Mouse (Mus musculus) kidney, embryonic 15.5 days (tissue): ENCODE data around the gene Slc6a13. TPM values are rescaled to one million over a fixed set of nuclear protein-coding genes. Genes with fewer than 3 reads are reported as not detected.
"Not testable (repeated sequence)": the region's sequence is repeated elsewhere in the genome, so short reads cannot be mapped to it uniquely, and the experiment has no call there.

Source experiments
- ATAC-seq: fragments of 200-750 bp; cut with Nextera tagmentation; replicated peaks from 2 replicates; pipeline ENCODE4 v1.8.0; 2017; ENCODE audit warnings: moderate TSS enrichment; ENCODE audit not compliant: low FRiP score
- H3K27ac ChIP-seq: fragments of 300-500 bp; sonication (generic); 2 replicates; pipeline ENCODE4 v1.5.1; 2015; ENCODE audit warnings: mild to moderate bottlenecking, inconsistent platforms
- H3K27me3 ChIP-seq: fragments of 300-500 bp; sonication (generic); 2 replicates; pipeline ENCODE4 v1.6.1; 2015; ENCODE audit warnings: inconsistent platforms
- H3K36me3 ChIP-seq: fragments of 300-500 bp; sonication (generic); 2 replicates; pipeline ENCODE4 v1.6.1; 2015; ENCODE audit warnings: inconsistent platforms
- H3K4me1 ChIP-seq: fragments of 300-500 bp; sonication (generic); 2 replicates; pipeline ENCODE4 v1.6.1; 2015; ENCODE audit warnings: inconsistent platforms
- H3K4me2 ChIP-seq: fragments of 300-500 bp; sonication (generic); 2 replicates; pipeline ENCODE4 v1.6.1; 2015; ENCODE audit warnings: moderate library complexity, mild to moderate bottlenecking, inconsistent platforms
- H3K4me3 ChIP-seq: fragments of 300-500 bp; sonication (generic); replicated peaks from 2 replicates; pipeline ENCODE4 v1.5.1; 2015; ENCODE audit warnings: mild to moderate bottlenecking, inconsistent platforms
- H3K9ac ChIP-seq: fragments of 300-500 bp; sonication (generic); 2 replicates; pipeline ENCODE4 v1.6.1; 2015; ENCODE audit warnings: mild to moderate bottlenecking, inconsistent platforms
- H3K9me3 ChIP-seq: fragments of 300-500 bp; sonication (generic); replicated peaks from 2 replicates; pipeline ENCODE4 v1.6.1; 2016; ENCODE audit warnings: inconsistent platforms
- WGBS: fragments of 180-500 bp; shearing (Covaris S2); methylation state at CpG from one replicate; pipeline ENCODE4 v1.1.7; 2015; ENCODE audit warnings: mixed read lengths; 5-methylcytosine and 5-hydroxymethylcytosine counted together
- polyA plus RNA-seq: library from polyadenylated mRNA; unstranded; fragments of >200 nt; fragmentation: Nextera tagmentation; extraction: Ambion mirVana; gene quantifications from 2 replicates; pipeline ENCODE4 v1.2.1, GENCODE M21; 2015

The Slc6a13 gene
- polyA plus RNA-seq, 1 experiment from 2014 or later, result 22.2 TPM

DNA sequence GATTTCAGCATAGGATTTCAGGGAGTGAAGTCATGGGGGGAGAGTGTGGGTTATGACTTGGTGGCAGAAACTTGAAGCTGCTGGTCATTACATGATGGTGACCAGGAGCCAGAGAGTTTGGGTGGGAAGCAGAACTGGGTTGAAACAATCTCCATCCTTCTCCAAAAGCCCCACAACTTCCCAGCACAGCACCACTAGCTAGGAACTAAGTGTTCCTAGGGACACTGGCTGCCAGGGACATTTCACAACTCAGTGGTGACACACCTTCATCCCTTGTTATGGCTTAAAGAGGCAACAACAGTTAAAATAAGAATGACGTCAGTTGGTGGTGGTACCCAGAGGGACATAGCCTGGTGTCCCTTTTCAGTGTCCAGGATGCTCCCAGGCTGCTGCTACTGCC lies 56.0 kb downstream of the Slc6a13 start:
- H3K4me1 ChIP-seq, result no peaks in the 10 kb centered on the region
- WGBS, result 75% methylated on average over 1 of the region's 1 CpGs

GRCm38 (mm10) chr6:121357232-121357631 lies 57.2 kb downstream of the Slc6a13 start:
- Histone ChIP-seq H3K36me3 (no peaks in the 10 kb centered on the region), H3K4me2 (no peak overlapping the region), H3K27me3 (no peaks in the 10 kb centered on the region), H3K4me3 (no peak overlapping the region), H3K27ac (no peak overlapping the region), H3K9me3 (no peaks in the 10 kb centered on the region), H3K9ac (no peak overlapping the region), H3K4me1 (no peaks in the 10 kb centered on the region)
- 88% methylated on average over 6 of the region's 6 CpGs for WGBS
- ATAC-seq, result no peak

More for the DNA sequence above, 56.0 kb downstream of the Slc6a13 start:
- H3K4me2 ChIP-seq, result no peak overlapping the region
- no peak overlapping the region for H3K27ac ChIP-seq
- ATAC-seq, result no peak
- no peaks in the 10 kb centered on the region for H3K9me3 ChIP-seq
- H3K4me3 ChIP-seq, result no peak overlapping the region
- no peaks in the 10 kb centered on the region for H3K27me3 ChIP-seq
- H3K9ac ChIP-seq, result no peak overlapping the region
- H3K36me3 ChIP-seq, result no peaks in the 10 kb centered on the region

GRCm38 (mm10) chr6:121363061-121363460 lies 63.0 kb downstream of the Slc6a13 start:
- Histone ChIP-seq H3K4me3 (no peak overlapping the region), H3K4me1 (no peaks in the 10 kb centered on the region), H3K4me2 (no peak overlapping the region), H3K36me3 (no peaks in the 10 kb centered on the region), H3K27ac (no peak overlapping the region), H3K9ac (no peak overlapping the region), H3K27me3 (no peaks in the 10 kb centered on the region), H3K9me3 (no peaks in the 10 kb centered on the region)
- ATAC-seq, result peak; percentile 44; the same call in 1 of the 2 replicates
- 57% methylated on average over 6 of the region's 6 CpGs for WGBS

DNA sequence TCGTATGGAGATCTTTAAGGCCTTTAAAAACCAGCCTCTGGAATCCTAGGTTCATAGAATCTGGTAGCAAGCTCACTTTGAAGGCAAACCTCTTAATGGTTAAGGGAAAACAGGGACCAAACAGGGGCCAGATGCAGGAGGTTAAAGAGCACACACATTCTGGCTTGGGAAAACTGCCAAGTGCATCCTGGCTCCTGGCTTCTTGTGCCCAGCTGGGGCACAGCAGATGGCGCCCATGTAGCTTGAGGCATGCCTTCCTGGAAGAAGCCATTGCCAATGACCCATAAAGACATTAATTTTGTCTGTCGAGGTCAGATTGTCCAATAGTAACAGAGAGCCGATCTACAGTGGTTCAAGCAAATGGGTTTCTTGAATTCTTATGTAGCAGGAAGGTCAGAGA lies 63.9 kb downstream of the Slc6a13 start:
- Histone ChIP-seq H3K4me3 (no peak overlapping the region), H3K4me2 (no peak overlapping the region), H3K36me3 (no peaks in the 10 kb centered on the region), H3K4me1 (no peaks in the 10 kb centered on the region), H3K9ac (no peak overlapping the region), H3K27me3 (no peaks in the 10 kb centered on the region), H3K27ac (no peak overlapping the region), H3K9me3 (no peaks in the 10 kb centered on the region)
- 60% methylated on average over 4 of the region's 4 CpGs for WGBS
- no peak for ATAC-seq

- not testable (repeated sequence) for H3K9ac ChIP-seq, H3K27me3 ChIP-seq, H3K27ac ChIP-seq, H3K4me2 ChIP-seq, H3K4me1 ChIP-seq, H3K9me3 ChIP-seq, H3K4me3 ChIP-seq, ATAC-seq, H3K36me3 ChIP-seq
- WGBS, result 18% methylated on average over 2 of the region's 2 CpGs
Observed at GRCm38 (mm10) chr6:121366537-121366936, 66.5 kb downstream of the Slc6a13 start.

- Histone ChIP-seq H3K27me3 (no peaks in the 10 kb centered on the region), H3K4me1 (0 out of 2 replicates have a peak, but pooled peaks cover 4% of the 10 kb centered on the region), H3K27ac (no peak overlapping the region), H3K36me3 (no peaks in the 10 kb centered on the region), H3K4me3 (no peak overlapping the region), H3K9ac (no peak overlapping the region), H3K4me2 (no peak overlapping the region), H3K9me3 (no peaks in the 10 kb centered on the region)
- 39% methylated on average over 3 of the region's 3 CpGs for WGBS
- ATAC-seq, result peak; percentile 22; the same call in 1 of the 2 replicates
Observed at GRCm38 (mm10) chr6:121367099-121367498, 67.1 kb downstream of the Slc6a13 start.

- Histone ChIP-seq H3K9ac (no peak overlapping the region), H3K9me3 (no peaks in the 10 kb centered on the region), H3K4me1 (0 out of 2 replicates have a peak, but pooled peaks cover 4% of the 10 kb centered on the region), H3K36me3 (no peaks in the 10 kb centered on the region), H3K4me3 (no peak overlapping the region), H3K4me2 (no peak overlapping the region), H3K27ac (no peak overlapping the region), H3K27me3 (no peaks in the 10 kb centered on the region)
- 54% methylated on average over 10 of the region's 10 CpGs for WGBS
- ATAC-seq, result peak; percentile 62; the same call in 1 of the 2 replicates
Observed at GRCm38 (mm10) chr6:121371197-121371980, 71.4 kb downstream of the Slc6a13 start.

- H3K4me2 ChIP-seq, result no peak overlapping the region
- no peaks in the 10 kb centered on the region for H3K36me3 ChIP-seq
- WGBS, result 72% methylated on average over 12 of the region's 12 CpGs
- no peak overlapping the region for H3K27ac ChIP-seq
- no peak overlapping the region for H3K9ac ChIP-seq
- ATAC-seq, result no peak
- H3K4me1 ChIP-seq, result 0 out of 2 replicates have a peak, but pooled peaks cover 4% of the 10 kb centered on the region
- H3K27me3 ChIP-seq, result no peaks in the 10 kb centered on the region
- no peaks in the 10 kb centered on the region for H3K9me3 ChIP-seq
- H3K4me3 ChIP-seq, result no peak overlapping the region
Observed at GRCm38 (mm10) chr6:121376159-121376558, 76.1 kb downstream of the Slc6a13 start.

- no peaks in the 10 kb centered on the region for H3K4me1 ChIP-seq
- H3K9ac ChIP-seq, result no peak overlapping the region
- H3K4me3 ChIP-seq, result no peak overlapping the region
- no peaks in the 10 kb centered on the region for H3K9me3 ChIP-seq
- no peak overlapping the region for H3K27ac ChIP-seq
- no peak overlapping the region for H3K4me2 ChIP-seq
- 53% methylated on average over 4 of the region's 4 CpGs for WGBS
- no peaks in the 10 kb centered on the region for H3K36me3 ChIP-seq
- no peak for ATAC-seq
- H3K27me3 ChIP-seq, result no peaks in the 10 kb centered on the region
Observed at GRCm38 (mm10) chr6:121378256-121378655, 78.2 kb downstream of the Slc6a13 start.

- H3K9me3 ChIP-seq, result no peaks in the 10 kb centered on the region
- ATAC-seq, result no peak
- 70% methylated on average over 8 of the region's 8 CpGs for WGBS
Observed at GRCm38 (mm10) chr6:121380576-121380975, 80.5 kb downstream of the Slc6a13 start.

GRCm38 (mm10) chr6:121382071-121382470 lies 82.0 kb downstream of the Slc6a13 start:
- H3K4me1 ChIP-seq, result no peaks in the 10 kb centered on the region
- no peaks in the 10 kb centered on the region for H3K9me3 ChIP-seq
- WGBS, result 47% methylated on average over 10 of the region's 10 CpGs
- no peaks in the 10 kb centered on the region for H3K36me3 ChIP-seq
- H3K4me2 ChIP-seq, result no peak overlapping the region
- peaks cover 2% of the 10 kb centered on the region; the same call in 1 of the 2 replicates for H3K27me3 ChIP-seq
- no peak overlapping the region for H3K4me3 ChIP-seq
- no peak overlapping the region for H3K27ac ChIP-seq
- ATAC-seq, result no peak
- no peak overlapping the region for H3K9ac ChIP-seq

More at GRCm38 (mm10) chr6:121380576-121380975, 80.5 kb downstream of the Slc6a13 start:
- Histone ChIP-seq H3K27ac (no peak overlapping the region), H3K36me3 (no peaks in the 10 kb centered on the region), H3K27me3 (no peaks in the 10 kb centered on the region; the same call in 1 of the 2 replicates), H3K4me2 (no peak overlapping the region), H3K9ac (no peak overlapping the region), H3K4me3 (no peak overlapping the region), H3K4me1 (no peaks in the 10 kb centered on the region)

DNA sequence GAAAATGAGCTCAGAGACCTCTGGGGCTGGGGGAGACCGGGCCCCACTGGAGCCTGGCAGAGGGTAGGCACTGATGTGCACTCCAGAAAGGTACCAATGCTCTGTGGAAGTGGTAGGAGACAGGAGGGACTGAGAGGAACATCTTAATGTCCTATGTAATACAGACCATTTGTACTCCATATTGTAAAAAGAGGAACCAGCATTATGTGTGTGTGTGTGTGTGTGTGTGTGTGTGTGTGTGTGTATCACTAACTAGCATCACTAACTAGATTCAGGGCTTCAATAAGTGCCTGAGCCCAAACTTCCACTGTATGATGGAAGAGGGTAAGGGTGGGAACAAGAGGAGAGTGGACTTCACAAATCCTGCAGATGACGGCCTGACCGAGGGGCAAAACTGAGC lies 85.4 kb downstream of the Slc6a13 start:
- no peaks in the 10 kb centered on the region for H3K36me3 ChIP-seq
- H3K9me3 ChIP-seq, result no peaks in the 10 kb centered on the region
- H3K27ac ChIP-seq, result no peak overlapping the region
- H3K27me3 ChIP-seq, result peaks cover 2% of the 10 kb centered on the region; the same call in 1 of the 2 replicates
- WGBS, result 87% methylated on average over 3 of the region's 3 CpGs
- no peak for ATAC-seq
- H3K4me1 ChIP-seq, result no peaks in the 10 kb centered on the region
- no peak overlapping the region for H3K4me3 ChIP-seq
- no peak overlapping the region for H3K9ac ChIP-seq
- no peak overlapping the region for H3K4me2 ChIP-seq
